9 mouse cellular contexts compared by ENCODE assay signal in genomic region chr3:100702875-100703846, GRCm38 (mm10). TPM values are rescaled to one million over a fixed set of nuclear protein-coding genes. Genes with fewer than 3 reads are reported as not detected.
A peak's percentile ranks its signal among the peaks of the same experiment; 100 is the strongest.
DNase-seq lines count a peak whose midpoint lies in the region; ATAC-seq and TF ChIP-seq lines count a peak whose summit lies in the region.
"Had no signal": no experiment of that assay in that cellular context is flagged by ENCODE, and none has a peak within 500 bp of the region (broad histone marks: within the 10 kb centered on the region; RNA-seq: fewer than 3 reads in every experiment).

No protein-coding gene starts in this region.

- TF ChIP-seq POLR2A in small intestine, adult 2 months (IDR thresholded peaks at IDR 0.05; ENCODE audit: low read depth, low read length) = no peak

- H3K4me3 ChIP-seq in kidney, embryonic 15.5 days (replicated peaks) = no peak overlapping the region
- no peak overlapping the region for H3K4me3 ChIP-seq in small intestine, adult 2 months (ENCODE audit: low read depth, low read length)
- H3K4me3 ChIP-seq: neural tube, embryonic 13.5 days had no signal

- no peak for ATAC-seq in kidney, embryonic 15.5 days (replicated peaks; ENCODE audit: low FRiP score)

- peak overlapping the region; percentile 10 for H3K4me2 ChIP-seq in kidney, embryonic 15.5 days
- H3K4me2 ChIP-seq: neural tube, embryonic 13.5 days had no signal

- DNase-seq in adrenal gland, adult (ENCODE audit: inconsistent age in 2 of 2, low spot score in 1 of 2) = peak; percentile 18 to 83
- DNase-seq in adrenal gland, postnatal 4 days (ENCODE audit: low spot score in 2 of 2) = no peak
- DNase-seq in right cerebral cortex, postnatal 4 days = peak; percentile 22
- no peak for DNase-seq in right cerebral cortex, postnatal 36 days (ENCODE audit: low spot score in 2 of 2)
- DNase-seq in cerebellum, postnatal 4 days (ENCODE audit: low spot score in 2 of 2) = no peak
- no peak for DNase-seq in c-Kit-positive CD71-positive TER-119-positive erythroid progenitor cells, embryonic 14.5 days (ENCODE audit: low spot score)

- H3K9ac ChIP-seq in kidney, embryonic 15.5 days = no peak overlapping the region
- H3K9ac ChIP-seq: neural tube, embryonic 13.5 days had no signal

- no peaks in the 10 kb centered on the region for H3K27me3 ChIP-seq in kidney, embryonic 15.5 days
- no peaks in the 10 kb centered on the region for H3K27me3 ChIP-seq in small intestine, adult 2 months (ENCODE audit: control insufficient read depth, insufficient read depth, low read length)
- H3K27me3 ChIP-seq: neural tube, embryonic 13.5 days had no signal

- no peaks in the 10 kb centered on the region for H3K9me3 ChIP-seq in kidney, embryonic 15.5 days (replicated peaks)
- H3K9me3 ChIP-seq: neural tube, embryonic 13.5 days had no signal

- no peak for TF ChIP-seq CTCF in small intestine, adult 2 months (IDR thresholded peaks at IDR 0.05; ENCODE audit: extremely low read depth, insufficient read length, insufficient replicate concordance, low read depth, low read length)

- peaks cover 37% of the 10 kb centered on the region for H3K4me1 ChIP-seq in kidney, embryonic 15.5 days
- H3K4me1 ChIP-seq in small intestine, adult 2 months (ENCODE audit: control insufficient read depth, insufficient read depth, insufficient read length, low read length) = peaks cover 7% of the 10 kb centered on the region

- H3K27ac ChIP-seq in kidney, embryonic 15.5 days = peak overlapping the region; percentile 37
- H3K27ac ChIP-seq in small intestine, adult 2 months (ENCODE audit: insufficient read depth, low read depth, low read length) = peak overlapping the region; percentile 53; the same call in 1 of the 2 replicates
- H3K27ac ChIP-seq: neural tube, embryonic 13.5 days had no signal

- WGBS in kidney, embryonic 15.5 days = 43% methylated on average over 15 of the region's 15 CpGs
- 9% methylated on average over 15 of the region's 15 CpGs for WGBS in small intestine, adult 2 months

- no peaks in the 10 kb centered on the region for H3K36me3 ChIP-seq in kidney, embryonic 15.5 days
- H3K36me3 ChIP-seq in small intestine, adult 2 months (ENCODE audit: control insufficient read depth, insufficient read depth, low read length) = no peaks in the 10 kb centered on the region
- H3K36me3 ChIP-seq: neural tube, embryonic 13.5 days had no signal

RNA-seq across cellular contexts. Expression of gene Man1a2, which starts 17.9 kb away (rescaled TPM):
- 100 to 1,000 TPM; 111 to 125 TPM for total RNA-seq in adrenal gland, postnatal 4 days (2021)
- polyA plus RNA-seq in kidney, embryonic 15.5 days (2015; fragmentation: Nextera tagmentation; extraction: Ambion mirVana) = 67.2 and 75.3 TPM in 2 replicates
- polyA plus RNA-seq in small intestine, adult 2 months (2012; rRNA removed) = 26.4 and 31.1 TPM in 2 replicates

Comparison
In these comparisons a context has a peak if more than half of its experiments do, and no peak if none do; other contexts are left out.
1. DNase-seq: peak in adrenal gland, adult (2 of 2) and right cerebral cortex, postnatal 4 days (single experiment); none in adrenal gland, postnatal 4 days (0 of 2), right cerebral cortex, postnatal 36 days (0 of 2), cerebellum, postnatal 4 days (0 of 2) and c-Kit-positive CD71-positive TER-119-positive erythroid progenitor cells, embryonic 14.5 days (single experiment).